Mouse (Mus musculus) B cell, adult 2 months (primary cell): ENCODE data around the gene Nkx2-3.

Experiments
- DNase-seq, 2 experiments: peaks; one replicate each; pipeline ENCODE4 v3.0.0; 2022

Nkx2-3 gene

DNA sequence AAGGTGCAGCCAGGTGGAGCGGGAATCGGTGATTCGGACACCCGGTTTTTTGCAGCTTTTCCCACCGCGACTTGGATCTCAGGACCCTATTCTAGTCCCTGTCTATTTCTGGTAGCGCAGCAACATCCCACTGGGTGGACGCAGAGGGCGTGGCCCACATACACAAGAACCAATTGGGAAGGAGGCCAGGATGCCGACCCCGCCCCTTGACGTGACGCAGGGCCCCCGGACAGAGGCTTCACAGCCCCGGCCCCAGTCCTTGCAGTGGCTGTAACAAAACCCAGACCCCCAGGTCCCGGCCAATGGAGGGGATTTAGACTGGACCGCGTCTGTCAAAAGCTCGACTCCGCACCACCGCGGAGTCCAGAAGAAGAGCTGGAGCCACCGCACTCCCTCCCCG lies at the start of gene Nkx2-3:
Nkx2-3 (plus strand) TSS at position 275 of the 400 bp plus-strand sequence.
- peak in 1 of 2 experiments; percentile 45 for DNase-seq

DNA sequence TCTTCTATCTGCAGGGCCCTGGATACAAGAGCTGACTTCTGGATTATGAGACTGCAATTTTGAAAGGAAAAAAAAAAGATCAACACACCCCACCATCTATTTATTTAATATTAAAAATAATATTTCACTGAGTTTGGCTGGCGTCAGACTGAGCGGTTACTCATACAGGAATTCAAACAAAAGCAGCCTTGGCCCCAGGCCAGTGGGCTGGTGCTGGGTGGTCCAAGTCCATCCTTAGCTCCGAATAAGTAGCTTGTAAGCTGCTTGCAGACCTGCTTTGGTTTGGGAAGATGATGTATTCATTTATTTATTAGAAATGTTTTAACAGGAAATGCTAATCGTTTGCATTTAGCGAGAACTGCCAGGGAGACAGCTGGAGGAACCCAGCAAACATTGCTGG lies 49.0 kb upstream of the Nkx2-3 start:
- DNase-seq, result no peak

DNA sequence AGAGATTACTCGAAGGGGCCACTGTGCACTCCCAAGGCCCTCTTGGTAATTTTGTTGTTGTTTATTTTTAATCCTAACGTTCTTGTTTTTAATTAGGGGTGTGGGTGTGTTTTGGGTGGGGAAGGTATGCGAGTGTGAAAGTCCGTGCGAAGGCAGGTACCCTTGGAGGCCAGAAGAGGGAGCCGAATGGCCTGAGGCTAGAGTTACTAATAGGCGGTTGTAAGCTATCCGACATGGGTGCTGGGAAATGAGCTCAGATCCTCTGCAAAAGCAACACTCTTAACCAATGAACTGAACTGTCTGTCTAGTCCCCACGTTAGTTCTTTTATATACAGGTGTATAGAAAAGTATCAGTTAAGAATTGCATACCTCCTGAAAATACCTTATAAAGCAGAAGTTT lies 43.8 kb upstream of the Nkx2-3 start:
- peak in 1 of 2 experiments; percentile 13 for DNase-seq

DNA sequence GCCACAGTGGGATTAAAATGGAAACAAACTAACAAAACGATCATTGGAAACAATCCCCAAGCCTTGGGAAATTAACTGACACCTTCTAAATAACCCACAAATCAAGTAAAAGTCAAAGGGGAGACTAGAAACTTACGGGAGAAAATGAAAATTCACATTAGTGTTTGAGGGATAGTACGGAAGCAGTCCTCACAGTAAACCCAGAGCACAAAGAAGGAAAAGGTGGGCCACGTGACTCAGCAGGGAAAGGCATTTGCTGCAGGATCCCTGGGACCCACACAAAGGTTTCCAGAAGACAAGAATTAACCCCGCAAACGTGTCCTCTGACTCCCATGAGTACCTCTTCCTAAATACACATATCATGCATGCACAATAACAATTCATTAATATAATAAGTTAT lies 43.0 kb upstream of the Nkx2-3 start:
- DNase-seq, result no peak

DNA sequence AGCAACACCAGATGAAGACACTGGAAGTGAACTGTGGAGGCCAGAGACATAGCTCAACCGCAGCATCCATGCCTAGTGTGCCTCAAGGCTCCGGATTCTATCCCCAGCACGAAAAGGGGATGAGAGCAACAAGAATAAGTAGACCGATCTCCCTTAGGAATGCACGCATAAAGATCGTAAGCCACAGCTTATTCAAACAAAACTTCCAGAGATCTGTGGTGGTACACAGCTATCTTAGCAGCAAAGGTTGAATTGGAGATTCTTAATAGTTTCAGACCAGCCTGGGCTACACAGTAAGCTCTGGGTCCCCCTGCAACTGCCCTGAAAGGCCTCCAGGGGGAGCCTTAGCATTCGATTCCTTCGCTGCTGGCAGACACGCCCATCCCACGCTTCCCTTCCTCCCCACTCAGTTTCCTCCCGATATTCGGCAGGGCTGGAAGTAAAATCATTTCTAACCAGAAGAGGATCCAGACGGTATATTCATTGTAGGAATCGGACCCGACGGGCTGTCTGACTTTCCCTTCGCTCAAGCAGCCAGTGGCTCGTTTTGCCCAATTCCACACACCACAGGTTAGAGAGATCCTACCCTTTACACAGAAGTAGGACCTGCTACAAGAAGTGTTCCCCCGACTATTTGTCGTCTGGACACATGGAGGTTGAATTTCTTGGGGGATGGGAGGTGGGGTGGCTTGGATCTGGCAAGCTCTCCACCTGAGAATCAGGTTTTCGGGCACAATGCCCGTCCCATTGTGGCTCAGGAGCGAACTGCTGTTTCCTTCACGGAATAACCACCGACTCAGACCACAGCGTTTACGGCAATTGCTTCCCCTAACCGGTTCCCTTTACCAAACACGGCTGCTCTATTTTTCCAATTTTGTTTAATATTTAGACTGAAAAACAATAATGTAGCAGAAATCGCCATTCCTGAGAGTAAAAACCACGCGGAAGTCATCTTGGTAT lies 41.0 kb upstream of the Nkx2-3 start:
- peak; percentile 77 to 82 for DNase-seq

DNA sequence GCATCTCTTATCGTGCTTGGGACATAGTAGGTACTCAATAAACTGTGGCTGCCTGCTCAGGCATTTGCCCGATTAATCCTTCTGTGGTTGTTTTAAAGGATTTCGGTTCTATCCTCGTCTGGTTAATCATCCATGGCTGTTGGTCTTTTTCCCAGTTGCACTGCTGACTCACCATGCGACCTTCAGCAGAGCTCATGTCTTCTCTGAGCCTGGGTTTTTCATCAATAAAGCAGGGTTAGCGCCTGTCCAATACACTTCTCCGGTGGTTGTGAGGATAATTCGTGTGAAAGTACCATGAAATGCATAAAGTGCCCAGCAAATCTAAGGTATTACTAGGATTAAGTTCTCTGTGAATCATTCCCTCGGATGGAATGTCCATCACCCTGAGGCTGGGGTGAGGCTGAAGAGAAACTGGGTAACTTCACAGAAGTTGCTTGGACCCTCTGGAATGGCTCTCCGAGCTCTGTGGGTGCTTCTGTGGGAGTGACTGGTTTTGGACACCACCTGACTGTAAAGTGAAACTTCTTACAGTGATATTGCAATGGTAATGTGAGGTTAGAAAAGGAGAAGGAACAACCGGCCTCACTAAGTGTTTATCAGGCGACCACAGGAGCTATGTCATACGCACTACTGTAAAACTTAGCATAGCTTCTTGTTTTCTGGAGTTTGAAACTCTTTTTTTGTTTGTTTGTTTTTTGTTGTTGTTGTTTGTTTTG lies 32.9 kb upstream of the Nkx2-3 start:
- DNase-seq, result no peak

DNA sequence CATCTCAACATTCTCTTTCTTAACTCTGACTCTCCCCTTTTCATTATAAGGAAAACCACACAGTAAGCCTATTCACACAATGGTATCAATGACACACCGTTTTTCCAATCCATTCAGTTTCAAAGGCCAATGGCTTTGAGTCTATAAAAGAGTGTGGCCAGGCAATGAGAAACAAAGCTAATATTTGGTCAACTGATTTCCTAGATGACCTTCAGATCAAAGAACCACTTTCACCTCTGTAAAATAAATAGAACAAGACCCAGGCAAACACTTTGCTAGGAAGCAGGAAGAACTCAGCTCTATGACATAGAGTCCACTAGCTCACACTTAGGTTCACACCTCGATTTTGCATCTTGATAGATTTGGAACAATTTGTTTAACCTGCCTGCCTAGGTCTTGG lies 30.9 kb upstream of the Nkx2-3 start:
- DNase-seq, result no peak

DNA sequence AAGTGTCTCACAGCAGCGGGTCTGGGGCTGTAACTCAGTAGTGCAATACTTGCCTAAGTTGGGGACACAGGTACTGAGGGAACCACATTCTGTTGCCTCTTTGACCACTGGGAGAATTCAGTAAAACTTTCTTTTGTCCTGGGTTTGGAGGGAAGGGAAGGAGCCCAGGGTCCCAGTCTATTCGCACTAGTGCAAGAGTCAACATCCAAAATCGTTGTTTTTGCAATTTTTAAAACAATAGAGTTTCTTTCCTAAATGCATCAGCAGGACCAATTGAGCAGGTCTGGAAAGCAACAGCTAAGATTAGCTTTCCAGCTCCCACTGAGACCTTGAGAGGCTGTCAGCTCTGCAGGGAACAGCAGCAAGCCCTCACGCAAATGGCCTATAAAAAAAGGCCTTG lies 28.9 kb upstream of the Nkx2-3 start:
- DNase-seq, result no peak

DNA sequence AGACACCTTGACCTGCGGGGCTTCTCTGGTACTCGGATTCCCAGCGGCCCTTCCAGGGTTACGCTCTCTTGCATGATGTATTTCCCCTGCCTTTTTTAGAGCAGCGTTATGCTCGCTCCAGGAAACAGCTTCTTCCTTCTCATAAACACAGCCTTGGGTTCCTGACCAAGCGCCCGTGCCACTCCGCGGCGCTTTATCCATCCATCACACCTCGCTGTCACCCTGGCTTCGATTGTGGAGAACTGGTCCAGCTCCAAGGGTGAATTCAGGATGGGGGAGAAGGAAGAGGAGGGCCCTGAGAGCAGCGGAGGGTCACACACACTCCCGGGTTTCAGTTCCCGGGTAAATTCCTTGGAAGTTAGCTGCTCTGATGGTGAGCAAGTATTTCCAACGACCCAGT lies 28.5 kb upstream of the Nkx2-3 start:
- no peak for DNase-seq

DNA sequence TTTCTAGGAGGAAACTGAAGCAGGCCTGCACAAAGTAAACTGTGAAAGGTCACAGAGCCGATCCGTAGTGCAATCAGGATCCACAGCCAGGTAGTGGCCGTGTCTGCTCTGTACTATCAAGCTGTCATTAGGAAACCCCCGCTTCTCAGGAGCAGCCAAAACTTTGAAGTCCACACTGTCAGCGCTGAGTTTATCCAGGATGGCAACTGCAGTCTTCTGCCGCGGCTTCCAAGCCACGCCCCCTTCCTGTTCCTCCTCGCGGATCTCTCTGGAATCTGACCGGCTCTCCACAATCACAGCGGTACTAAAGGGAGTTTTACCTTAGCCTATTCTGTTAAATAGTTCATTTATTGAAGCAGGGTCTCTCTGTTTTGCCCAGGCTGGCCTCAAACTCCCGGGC lies 27.3 kb upstream of the Nkx2-3 start:
- DNase-seq, result no peak

DNA sequence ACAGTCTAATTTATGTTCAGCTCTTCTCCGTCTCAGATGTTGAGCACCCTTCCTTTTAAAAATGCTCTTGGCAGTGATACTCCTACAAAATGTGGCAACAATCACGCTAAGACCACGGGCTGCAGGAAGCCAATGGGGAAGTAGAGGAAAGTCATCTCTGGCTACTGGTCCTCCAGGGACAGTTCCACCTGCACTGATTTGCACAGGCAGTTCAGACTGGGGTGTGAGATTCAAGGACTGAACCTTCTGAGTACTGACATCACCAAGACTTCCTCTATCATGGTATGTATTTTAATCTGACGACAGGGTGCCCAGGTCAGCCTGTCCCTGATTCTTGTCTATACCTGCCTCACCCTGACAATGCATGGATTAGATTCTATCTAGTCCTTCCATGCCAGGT lies 20.1 kb upstream of the Nkx2-3 start:
- DNase-seq, result no peak

DNA sequence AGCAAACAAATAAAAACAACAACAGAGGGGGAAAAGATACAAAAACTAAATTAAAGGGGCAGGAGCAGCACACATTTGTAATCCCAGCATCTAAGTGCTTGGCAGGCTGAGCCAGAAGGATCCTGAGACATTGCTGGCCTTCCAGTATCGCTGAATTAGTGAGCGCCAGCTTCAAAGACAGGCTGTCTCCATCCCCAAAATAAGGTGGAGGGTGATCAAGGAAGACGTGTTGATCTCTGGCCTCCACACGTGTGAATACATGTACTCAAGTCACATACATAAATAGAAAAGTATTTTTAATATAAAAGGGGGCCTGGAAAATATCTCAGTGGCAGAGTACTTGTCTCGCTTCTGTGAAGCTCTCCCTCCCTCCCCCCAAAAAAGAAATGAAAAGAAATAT lies 15.1 kb upstream of the Nkx2-3 start:
- no peak for DNase-seq

DNA sequence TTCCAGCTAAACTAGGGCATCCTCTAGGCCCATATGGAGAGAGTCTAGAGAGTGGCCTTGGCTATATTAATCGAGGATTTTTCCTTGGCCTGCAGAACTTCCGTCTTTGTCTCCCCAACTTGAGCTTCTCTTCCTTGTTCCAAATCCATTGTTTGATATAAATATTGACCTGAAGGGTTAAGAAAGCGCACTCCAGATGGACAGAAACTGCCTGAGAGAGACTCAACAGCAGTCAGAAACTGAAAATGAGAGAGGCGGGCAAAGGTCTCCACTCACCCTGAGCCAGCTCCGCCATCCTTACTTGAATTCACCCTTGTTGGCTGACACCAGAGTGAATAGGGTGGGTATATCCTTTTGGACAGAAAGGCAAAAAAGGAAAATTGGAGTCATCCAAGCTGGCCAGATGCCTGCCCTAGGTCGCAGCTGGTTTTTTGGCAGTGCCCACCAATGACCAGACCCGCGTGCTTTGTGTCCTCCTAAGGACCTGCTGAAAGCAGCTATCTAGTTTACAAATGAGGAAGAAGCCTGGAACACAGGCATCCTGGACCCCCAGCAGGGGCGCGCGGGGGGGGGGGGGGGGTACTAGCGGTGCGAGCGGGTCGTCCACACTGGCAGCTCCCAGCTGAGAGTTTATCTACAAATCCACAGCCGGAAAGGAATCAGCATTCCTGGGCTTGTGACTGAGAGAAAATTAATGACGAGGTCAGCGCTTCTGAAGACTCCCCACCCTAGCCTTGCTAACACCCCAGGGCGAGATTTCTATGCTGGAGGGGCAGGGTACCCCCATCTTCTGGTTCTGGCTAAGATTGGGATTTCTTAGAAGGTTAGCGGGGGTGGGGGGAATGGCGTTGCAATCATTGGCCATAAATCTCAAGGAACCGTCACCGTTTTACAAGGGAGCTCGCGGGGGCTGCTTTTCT lies 13.1 kb upstream of the Nkx2-3 start:
- DNase-seq, result no peak

DNA sequence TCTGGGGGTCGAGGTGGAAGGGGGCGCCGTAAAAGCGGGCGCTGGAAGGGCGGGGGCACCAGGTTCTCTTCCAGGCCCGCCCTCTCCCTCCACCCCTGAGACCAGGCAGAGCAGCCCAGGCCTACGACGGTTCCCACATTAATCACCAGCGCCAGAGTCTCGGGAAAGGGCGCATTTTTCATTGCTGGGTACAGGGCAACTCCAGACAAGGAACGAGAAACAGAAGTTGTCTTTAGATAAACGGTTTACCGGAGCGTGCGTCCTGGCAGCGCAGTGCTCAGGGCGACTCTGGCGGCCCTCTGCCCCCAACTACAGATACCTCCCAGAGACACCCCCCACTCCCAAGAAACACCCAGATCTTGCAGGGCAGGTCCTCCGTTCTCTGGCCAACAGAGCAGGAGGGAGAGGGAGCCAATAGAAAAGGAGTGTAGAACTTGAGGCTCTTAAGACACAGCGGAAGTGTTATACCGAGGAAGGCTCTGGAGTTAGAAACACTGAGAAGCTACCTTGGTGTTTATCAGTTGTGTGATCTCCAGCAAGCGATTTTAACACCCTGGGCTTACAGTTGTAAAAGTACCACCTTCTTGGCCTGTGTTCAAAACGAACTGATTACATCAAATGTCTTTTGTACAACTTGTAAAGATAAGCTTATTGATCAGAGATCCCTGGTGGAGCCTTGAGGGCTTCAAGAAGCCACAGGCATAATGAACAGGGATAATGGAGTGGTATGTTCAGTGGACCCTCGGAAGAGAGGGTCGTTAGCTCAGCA lies 12.2 kb upstream of the Nkx2-3 start:
- DNase-seq, result no peak

DNA sequence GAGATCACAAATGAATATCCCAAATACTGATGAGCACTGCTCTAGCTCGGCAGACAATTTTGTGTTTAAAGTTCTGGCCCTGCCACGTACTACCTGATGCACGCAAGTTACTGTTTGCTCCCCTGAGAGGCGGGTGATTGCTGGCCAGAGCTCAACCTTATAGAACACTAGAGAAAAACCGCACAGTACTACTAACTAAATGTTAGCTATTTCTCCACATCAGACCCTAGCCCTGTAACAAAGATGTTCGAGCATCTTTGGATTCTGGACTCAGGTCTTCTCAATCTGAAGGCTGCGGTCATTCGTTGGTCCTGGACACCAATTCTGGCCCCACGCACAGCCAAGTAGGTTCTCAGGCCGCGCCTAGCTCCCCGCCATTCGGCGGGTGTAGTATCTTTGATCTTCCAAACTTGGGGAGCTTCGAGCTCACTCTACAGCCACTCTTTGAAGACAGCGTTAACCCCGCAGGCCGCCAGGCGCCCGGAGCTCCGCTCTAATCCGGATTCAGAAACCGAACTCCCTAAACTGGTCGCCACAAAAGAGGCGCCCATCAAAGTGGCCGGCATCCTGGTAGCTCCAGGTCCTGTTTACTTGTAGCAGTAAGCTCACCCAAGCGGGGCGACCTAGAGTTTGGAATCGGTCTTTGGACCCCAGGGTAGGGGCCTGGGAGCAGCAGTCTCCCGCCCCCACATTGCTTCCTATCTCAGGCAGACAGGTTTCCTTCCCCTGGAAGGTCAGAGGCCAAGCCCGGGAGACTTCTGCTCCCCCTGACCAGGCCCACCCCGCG lies 11.4 kb upstream of the Nkx2-3 start:
- DNase-seq, result no peak

DNA sequence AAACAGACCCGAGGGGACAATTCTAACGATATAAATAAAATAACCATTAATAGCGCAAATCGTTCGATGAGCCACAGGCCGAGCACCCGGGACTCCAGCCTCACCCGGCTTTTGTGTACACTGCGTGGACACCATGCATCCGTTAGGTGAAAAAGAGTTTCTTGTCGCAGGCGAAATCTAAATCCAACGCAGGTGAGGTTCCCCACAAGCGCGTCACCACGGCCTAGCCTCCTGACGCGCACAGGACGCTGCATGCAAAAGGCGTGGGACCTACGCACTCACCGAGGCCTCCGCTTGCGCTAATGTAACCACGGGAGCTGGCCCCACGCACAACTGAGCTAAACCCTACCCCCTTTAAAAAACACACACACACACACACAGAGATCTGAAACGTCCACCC lies 10.7 kb upstream of the Nkx2-3 start:
- DNase-seq, result no peak

DNA sequence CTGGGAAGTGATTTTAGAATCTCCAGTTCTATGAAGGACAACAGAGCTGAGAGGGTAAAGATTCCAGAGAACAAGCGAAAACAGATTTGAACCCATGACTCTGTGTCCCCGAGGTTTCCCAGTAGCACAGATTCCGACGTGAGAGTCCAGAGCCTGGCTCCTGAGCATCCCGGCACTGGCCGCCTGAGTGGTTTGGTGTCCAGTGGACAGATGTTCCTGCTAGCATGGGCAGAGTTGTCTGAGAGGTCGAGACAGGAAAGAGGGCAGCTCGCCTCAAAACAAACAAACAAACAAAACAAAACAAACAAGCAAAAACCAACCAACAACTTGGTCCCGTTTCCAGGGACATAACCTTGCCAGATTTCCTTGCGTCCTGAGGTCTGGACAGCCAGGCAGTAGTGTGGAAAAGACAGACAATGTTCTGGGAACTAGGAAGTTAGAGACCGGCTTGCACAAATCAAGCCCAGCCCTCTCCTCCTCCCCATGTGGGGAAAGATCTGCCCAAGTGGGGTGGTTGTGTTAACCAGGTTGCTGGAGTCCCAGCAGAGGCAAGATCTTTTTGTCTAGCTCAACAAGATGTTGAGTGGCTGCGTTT lies 10.0 kb upstream of the Nkx2-3 start:
- no peak for DNase-seq

DNA sequence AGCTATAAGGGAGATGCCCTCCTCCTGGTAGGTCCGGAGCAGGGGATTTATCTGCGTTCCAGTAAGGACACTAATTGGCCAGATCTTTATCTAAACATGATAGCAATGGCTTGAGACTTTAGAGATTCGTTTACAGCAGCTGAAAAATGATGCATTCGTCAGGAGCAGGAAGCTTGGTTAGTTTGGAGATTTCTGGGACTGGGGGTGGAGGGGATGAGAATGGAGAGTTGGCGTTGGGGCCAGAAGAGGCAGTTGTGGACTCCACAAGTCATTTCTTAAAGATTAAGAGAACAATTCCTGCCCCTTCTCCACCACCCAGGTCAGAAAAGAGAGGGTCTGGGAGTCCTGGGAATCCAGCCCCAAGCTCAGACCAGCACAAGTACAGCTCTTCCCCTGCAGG lies 8.6 kb upstream of the Nkx2-3 start:
- DNase-seq, result no peak

DNA sequence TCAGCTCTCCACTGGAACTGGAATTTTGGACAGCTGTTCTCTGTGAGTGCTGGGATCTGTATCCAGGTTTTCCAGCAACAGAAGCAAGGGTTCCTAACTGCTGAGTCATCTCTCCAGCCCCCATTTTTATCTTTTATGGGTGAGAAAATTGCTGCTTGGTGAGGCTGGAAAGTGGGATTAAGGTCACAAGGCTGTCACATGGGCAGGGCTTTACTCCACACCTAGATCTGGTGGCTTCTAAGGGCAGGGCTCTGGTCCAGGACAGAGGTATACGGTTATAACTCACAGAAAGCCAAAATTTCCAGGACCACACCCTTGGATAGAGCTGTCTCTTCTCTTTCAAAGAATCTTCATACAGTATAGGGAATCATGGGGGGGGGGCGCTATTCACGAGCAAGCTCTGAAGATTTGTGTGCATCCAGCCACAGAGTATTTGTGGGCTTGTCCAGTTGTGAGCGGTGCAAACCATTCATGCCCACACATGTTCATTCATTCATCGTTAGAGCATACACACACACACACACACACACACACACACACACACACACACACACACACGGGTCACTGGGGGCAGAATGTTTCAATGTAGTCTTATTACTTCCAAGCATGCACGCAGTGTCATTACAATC lies 7.5 kb upstream of the Nkx2-3 start:
- no peak for DNase-seq
